Mouse (Mus musculus) heart, embryonic 16.5 days (tissue): Measurements from ENCODE around the gene Cacna1e. TPM values are rescaled to one million over a fixed set of nuclear protein-coding genes. Genes with fewer than 3 reads are reported as not detected.

Source experiments
- ATAC-seq: fragments of 200-750 bp; cut with Nextera tagmentation; replicated peaks from 2 replicates; pipeline ENCODE4 v1.8.0; 2017; ENCODE audit warnings: moderate number of reproducible peaks; ENCODE audit not compliant: insufficient read depth, low FRiP score; ENCODE audit errors: extremely low read depth
- H3K27ac ChIP-seq: fragments of 300-500 bp; sonication (generic); 2 replicates; pipeline ENCODE4 v1.5.1; 2014; ENCODE audit warnings: mild to moderate bottlenecking, low read length, control low read depth, moderate library complexity
- H3K27me3 ChIP-seq: fragments of 300-500 bp; sonication (generic); 2 replicates; pipeline ENCODE4 v1.6.1; 2014; ENCODE audit warnings: low read length, mixed read lengths; ENCODE audit not compliant: control insufficient read depth, insufficient read depth
- H3K36me3 ChIP-seq: fragments of 300-500 bp; sonication (generic); 2 replicates; pipeline ENCODE4 v1.6.1; 2014; ENCODE audit not compliant: control insufficient read depth, insufficient read depth
- H3K4me1 ChIP-seq: fragments of 300-500 bp; sonication (generic); 2 replicates; pipeline ENCODE4 v1.6.1; 2014; ENCODE audit warnings: low read length, mixed read lengths; ENCODE audit not compliant: control insufficient read depth, insufficient read depth
- H3K4me2 ChIP-seq: fragments of 300-500 bp; sonication (generic); 2 replicates; pipeline ENCODE4 v1.6.1; 2014; ENCODE audit warnings: low read depth, mild to moderate bottlenecking, control low read depth, low read length
- H3K4me3 ChIP-seq: fragments of 300-500 bp; sonication (generic); 2 replicates; pipeline ENCODE4 v1.5.1; 2014; ENCODE audit warnings: mild to moderate bottlenecking, control low read depth, low read length
- H3K9ac ChIP-seq: fragments of 300-500 bp; sonication (generic); 2 replicates; pipeline ENCODE4 v1.6.1; 2014; ENCODE audit warnings: low read length, control low read depth
- H3K9me3 ChIP-seq: fragments of 300-500 bp; sonication (generic); replicated peaks from 2 replicates; pipeline ENCODE4 v1.6.1; 2016; ENCODE audit warnings: low read length; ENCODE audit not compliant: control insufficient read depth
- WGBS: fragments of 180-500 bp; shearing (Covaris S2); extraction: QIAGEN DNeasy Blood & Tissue Kit; methylation state at CpG from one replicate; pipeline ENCODE4 v1.1.7; 2014; 5-methylcytosine and 5-hydroxymethylcytosine counted together
- polyA plus RNA-seq: library from polyadenylated mRNA; unstranded; fragments of >200 nt; fragmentation: Nextera tagmentation; extraction: Ambion mirVana; gene quantifications from 2 replicates; pipeline ENCODE4 v1.2.1, GENCODE M21; 2015

Cacna1e gene
- polyA plus RNA-seq, 1 experiment from 2014 or later, result 0.13 TPM

DNA sequence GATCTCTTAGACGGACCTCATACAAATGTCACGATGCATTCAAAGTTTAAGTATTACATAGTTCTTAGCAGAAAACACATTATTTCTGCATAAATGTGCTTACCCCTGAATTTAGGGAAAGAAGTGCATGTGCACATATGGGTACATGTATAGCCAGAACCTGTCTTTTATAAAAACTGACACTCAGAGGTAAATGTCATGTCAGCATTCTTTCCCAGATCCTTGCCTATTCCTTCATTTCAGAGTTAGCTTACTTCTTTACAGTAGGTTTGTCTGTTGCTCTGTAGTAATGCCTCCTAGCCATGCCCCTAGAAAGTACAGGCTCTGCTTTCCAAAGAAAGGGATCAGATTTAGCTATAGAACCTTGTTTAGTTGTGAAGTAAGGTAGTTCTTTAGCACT is 369.0 kb downstream of the Cacna1e start:
- H3K4me1 ChIP-seq, result no peaks in the 10 kb centered on the region
- no peaks in the 10 kb centered on the region for H3K27me3 ChIP-seq
- ATAC-seq, result no peak
- WGBS, result 88% methylated on average over 2 of the region's 2 CpGs
- no peak overlapping the region for H3K9ac ChIP-seq
- H3K36me3 ChIP-seq, result no peaks in the 10 kb centered on the region
- H3K4me2 ChIP-seq, result no peak overlapping the region
- H3K4me3 ChIP-seq, result no peak overlapping the region
- H3K9me3 ChIP-seq, result no peaks in the 10 kb centered on the region
- H3K27ac ChIP-seq, result no peak overlapping the region

DNA sequence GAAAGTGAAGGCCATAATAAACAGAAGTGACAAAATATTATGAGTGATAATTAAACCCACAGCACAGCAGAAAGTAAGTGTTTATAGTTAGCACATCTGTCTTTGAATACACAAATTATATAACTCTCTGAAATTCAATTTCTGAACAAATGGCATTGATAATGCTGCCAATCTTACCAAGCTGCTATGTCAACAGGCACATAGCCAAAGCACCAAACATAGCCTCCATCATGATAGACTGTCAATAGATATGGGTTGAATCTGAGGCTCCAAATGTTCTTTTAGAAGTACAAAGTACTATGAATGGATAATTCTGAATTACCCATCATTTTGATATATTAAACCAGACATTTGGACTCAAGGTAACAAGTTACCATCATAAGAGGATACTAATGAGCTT is 372.6 kb downstream of the Cacna1e start:
- H3K4me3 ChIP-seq, result no peak overlapping the region

DNA sequence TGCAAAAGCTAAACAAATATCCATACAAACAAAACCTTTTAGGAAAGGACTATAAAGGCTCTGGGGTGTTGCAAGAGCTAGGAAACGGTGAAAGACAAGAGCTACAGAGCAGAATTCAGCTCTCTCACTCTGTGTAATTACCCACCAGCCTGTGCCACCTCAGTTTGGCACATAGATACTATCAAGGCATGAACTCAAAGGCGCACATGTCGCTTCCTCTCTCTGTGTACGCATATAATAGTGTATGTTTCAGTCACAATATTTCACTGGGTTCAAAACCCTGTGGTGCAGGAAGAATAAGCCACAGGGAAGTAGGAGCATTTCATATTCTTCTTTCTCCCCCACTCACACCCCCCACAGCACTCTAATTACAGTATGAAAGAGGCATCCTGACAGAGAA is 380.3 kb downstream of the Cacna1e start:
- H3K9ac ChIP-seq, result no peak overlapping the region
- H3K4me1 ChIP-seq, result no peaks in the 10 kb centered on the region
- 67% methylated on average over 4 of the region's 4 CpGs for WGBS
- H3K4me2 ChIP-seq, result no peak overlapping the region
- H3K27me3 ChIP-seq, result no peaks in the 10 kb centered on the region
- H3K27ac ChIP-seq, result no peak overlapping the region
- no peaks in the 10 kb centered on the region for H3K9me3 ChIP-seq
- no peak overlapping the region for H3K4me3 ChIP-seq
- ATAC-seq, result no peak
- H3K36me3 ChIP-seq, result no peaks in the 10 kb centered on the region

More for the DNA sequence above, 372.6 kb downstream of the Cacna1e start:
- Histone ChIP-seq H3K4me2 (no peak overlapping the region), H3K9ac (no peak overlapping the region), H3K27me3 (no peaks in the 10 kb centered on the region), H3K36me3 (no peaks in the 10 kb centered on the region), H3K9me3 (no peaks in the 10 kb centered on the region), H3K27ac (no peak overlapping the region), H3K4me1 (no peaks in the 10 kb centered on the region)
- no peak for ATAC-seq

DNA sequence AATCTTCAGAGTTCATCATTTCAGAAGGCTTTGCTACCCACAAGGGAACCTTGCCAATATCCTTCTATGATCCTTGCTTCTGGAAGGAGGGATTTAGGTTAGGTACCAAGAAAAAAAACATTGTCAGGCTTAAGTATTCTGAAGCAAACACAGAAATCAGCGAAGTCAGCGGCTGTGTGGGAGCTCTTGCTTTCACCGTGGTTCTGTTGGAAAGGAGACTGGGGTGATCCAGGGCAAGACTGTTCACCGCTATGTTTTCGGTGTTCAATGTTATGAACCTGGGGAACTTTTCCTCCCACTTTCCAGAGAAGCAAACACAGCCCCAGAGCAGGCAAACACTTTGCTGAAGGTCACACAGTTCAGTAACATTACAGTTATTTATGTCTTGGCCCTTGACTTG is 383.4 kb downstream of the Cacna1e start:
- Histone ChIP-seq H3K27ac (no peak overlapping the region), H3K4me1 (no peaks in the 10 kb centered on the region), H3K4me2 (no peak overlapping the region), H3K9ac (no peak overlapping the region), H3K36me3 (no peaks in the 10 kb centered on the region), H3K27me3 (no peaks in the 10 kb centered on the region), H3K4me3 (no peak overlapping the region), H3K9me3 (no peaks in the 10 kb centered on the region)
- no peak for ATAC-seq
- WGBS, result 75% methylated on average over 5 of the region's 5 CpGs

DNA sequence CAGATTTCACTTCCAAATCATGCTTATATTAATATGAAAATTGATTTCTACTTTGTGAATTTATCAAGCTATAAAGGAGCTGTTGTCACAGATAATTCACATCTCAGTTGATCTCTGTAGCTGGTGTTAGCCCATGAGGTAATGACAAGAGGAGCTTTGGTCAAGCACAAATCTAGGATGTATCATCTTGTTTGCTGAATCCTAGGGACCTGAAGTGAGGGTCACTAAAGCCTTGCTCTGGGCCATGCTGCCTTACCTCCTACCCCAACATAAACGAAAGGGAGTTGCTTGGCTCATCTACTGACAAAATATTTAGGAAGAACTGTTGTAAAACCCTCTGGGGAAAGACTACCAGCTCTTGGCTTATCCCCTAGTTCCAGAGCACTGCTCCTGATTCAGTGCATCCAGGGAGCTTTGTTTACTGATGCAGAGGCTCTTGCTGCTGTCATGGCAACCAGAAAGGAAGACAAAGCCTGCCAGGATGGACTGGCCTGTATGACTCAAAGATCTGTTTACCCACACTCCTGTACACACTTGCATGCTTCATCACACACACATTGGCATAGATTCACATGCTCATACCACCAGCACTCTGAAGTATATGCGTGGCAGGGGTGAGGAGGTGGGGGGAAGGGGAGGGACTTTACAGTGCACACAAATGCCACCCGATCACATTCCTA is 384.0 kb downstream of the Cacna1e start:
- no peak for ATAC-seq
- 62% methylated on average over 3 of the region's 3 CpGs for WGBS

DNA sequence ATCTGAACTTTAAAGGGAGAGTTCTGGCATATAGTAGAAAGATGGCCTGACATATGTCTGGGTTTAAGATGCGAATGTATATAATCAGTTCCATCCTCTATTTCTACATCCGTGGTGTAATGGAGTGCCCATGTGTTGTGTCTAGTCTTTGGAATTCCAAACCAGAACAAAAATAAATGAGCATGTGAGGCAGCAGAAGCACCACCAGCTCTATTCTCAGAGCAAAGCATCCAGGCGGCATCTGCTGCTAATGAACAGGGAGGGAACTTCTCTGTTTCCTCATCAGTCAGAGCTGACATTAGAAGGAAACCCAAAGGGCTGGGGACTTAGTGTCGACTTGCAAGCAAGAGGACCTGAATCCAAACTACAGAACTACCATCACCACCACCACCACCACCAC is 385.5 kb downstream of the Cacna1e start:
- Histone ChIP-seq H3K4me3 (no peak overlapping the region), H3K36me3 (no peaks in the 10 kb centered on the region), H3K4me2 (no peak overlapping the region), H3K9ac (no peak overlapping the region), H3K27me3 (no peaks in the 10 kb centered on the region), H3K4me1 (no peaks in the 10 kb centered on the region), H3K9me3 (no peaks in the 10 kb centered on the region), H3K27ac (no peak overlapping the region)
- 57% methylated on average over 4 of the region's 4 CpGs for WGBS
- no peak for ATAC-seq

More for the DNA sequence above, 384.0 kb downstream of the Cacna1e start:
- no peak overlapping the region for H3K4me2 ChIP-seq
- H3K4me3 ChIP-seq, result no peak overlapping the region
- H3K27ac ChIP-seq, result no peak overlapping the region
- H3K4me1 ChIP-seq, result no peaks in the 10 kb centered on the region
- H3K9ac ChIP-seq, result no peak overlapping the region
- H3K27me3 ChIP-seq, result no peaks in the 10 kb centered on the region
- H3K36me3 ChIP-seq, result no peaks in the 10 kb centered on the region
- H3K9me3 ChIP-seq, result no peaks in the 10 kb centered on the region

DNA sequence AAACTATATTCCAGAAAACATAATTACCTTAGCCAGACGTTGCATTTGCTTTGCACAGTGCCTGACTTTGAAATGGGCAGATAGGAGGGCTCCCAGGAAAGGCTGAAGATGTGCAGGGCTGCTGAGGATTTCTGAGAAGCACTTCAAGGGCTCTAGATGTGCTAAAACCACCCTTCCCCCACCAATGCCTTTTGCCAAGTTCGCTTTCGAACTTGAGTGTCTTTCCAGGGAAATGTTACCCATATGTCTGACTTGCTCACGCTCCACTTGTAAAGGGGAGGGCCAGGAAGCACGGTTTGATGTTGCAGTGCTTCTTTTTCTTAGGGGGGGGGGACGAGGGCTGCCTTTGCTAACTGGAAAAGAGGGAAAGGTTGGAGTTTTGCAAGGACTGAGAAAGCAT is 393.2 kb downstream of the Cacna1e start:
- no peaks in the 10 kb centered on the region for H3K27me3 ChIP-seq
- 53% methylated on average over 5 of the region's 6 CpGs for WGBS
- H3K27ac ChIP-seq, result no peak overlapping the region
- no peak for ATAC-seq
- H3K36me3 ChIP-seq, result no peaks in the 10 kb centered on the region
- no peaks in the 10 kb centered on the region for H3K9me3 ChIP-seq
- H3K4me1 ChIP-seq, result no peaks in the 10 kb centered on the region
- no peak overlapping the region for H3K4me2 ChIP-seq
- H3K4me3 ChIP-seq, result no peak overlapping the region
- H3K9ac ChIP-seq, result no peak overlapping the region

DNA sequence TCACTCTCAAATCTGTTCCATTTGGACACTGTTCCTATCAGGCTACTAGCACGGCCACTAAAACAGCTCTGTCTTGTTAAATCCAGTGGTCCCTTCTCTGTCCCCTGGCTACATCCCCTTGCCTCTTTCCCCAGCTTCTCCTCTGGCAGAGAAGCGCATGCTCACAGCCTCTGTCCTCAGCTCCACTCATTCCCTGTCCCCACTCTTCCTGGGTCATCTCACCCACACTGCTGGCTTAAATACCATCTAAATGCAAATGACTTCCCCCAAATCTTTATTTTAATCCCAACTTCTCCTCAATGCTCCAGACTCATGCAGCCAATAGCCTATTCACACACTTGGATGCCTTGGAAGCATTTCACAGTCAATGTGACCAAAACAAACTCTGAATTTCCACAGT is 407.6 kb downstream of the Cacna1e start:
- no peak overlapping the region for H3K4me3 ChIP-seq
- ATAC-seq, result no peak
- no peak overlapping the region for H3K27ac ChIP-seq
- H3K9me3 ChIP-seq, result no peaks in the 10 kb centered on the region
- H3K27me3 ChIP-seq, result no peaks in the 10 kb centered on the region
- WGBS, result 74% methylated on average over 2 of the region's 2 CpGs
- H3K36me3 ChIP-seq, result no peaks in the 10 kb centered on the region
- H3K4me1 ChIP-seq, result no peaks in the 10 kb centered on the region
- H3K9ac ChIP-seq, result no peak overlapping the region
- H3K4me2 ChIP-seq, result no peak overlapping the region

DNA sequence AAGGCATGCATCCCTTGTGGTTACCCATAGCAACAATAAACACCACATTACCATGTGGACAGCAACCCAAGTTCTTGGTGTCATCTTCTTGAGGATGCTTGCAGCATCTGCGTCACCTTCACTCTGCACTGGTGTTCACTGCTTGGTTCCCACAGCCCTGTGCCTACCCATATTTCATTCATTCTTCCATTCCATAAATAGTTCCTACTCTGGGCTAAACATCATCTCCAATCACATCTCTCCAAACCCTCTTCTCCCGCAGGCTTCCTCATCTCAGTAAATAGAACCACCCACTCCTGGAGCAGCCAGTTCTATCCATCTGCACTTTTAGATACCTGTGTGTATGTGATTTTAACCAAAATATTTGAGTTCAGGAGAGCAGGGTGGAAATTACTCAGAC is 408.6 kb downstream of the Cacna1e start:
- Histone ChIP-seq H3K4me2 (no peak overlapping the region), H3K36me3 (no peaks in the 10 kb centered on the region), H3K9ac (no peak overlapping the region), H3K27ac (no peak overlapping the region), H3K4me1 (no peaks in the 10 kb centered on the region), H3K9me3 (no peaks in the 10 kb centered on the region), H3K27me3 (no peaks in the 10 kb centered on the region), H3K4me3 (no peak overlapping the region)
- no peak for ATAC-seq
- 81% methylated on average over 2 of the region's 2 CpGs for WGBS
